Mouse (Mus musculus): Measurements from ENCODE around the gene Gna15. TPM values are rescaled to one million over a fixed set of nuclear protein-coding genes. Genes with fewer than 3 reads are reported as not detected.
A peak's percentile ranks its signal among the peaks of the same experiment; 100 is the strongest.

Gene Gna15
- total and polyA plus RNA-seq, 2 experiments from 2014 or later: 0.63 TPM; not detected in 1

GRCm38 (mm10) chr10:81485479-81486018 is 38.5 kb downstream of the Gna15 start:
- peaks cover 11% of the 10 kb centered on the region for H3K4me1 ChIP-seq (ENCODE audit: control insufficient read depth, insufficient read depth)
- peaks cover 42% of the 10 kb centered on the region for H3K36me3 ChIP-seq (replicated peaks; ENCODE audit: control insufficient read depth, insufficient read depth, low read length)
- no peak for TF ChIP-seq CTCF (IDR thresholded peaks at IDR 0.05; ENCODE audit: low read depth)
- no peak for TF ChIP-seq EP300 (IDR thresholded peaks at IDR 0.05; ENCODE audit: low read depth)
- no peak for DNase-seq (ENCODE audit: low spot score)
- no peak overlapping the region for H3K27ac ChIP-seq (ENCODE audit: low read depth)
- no peak for ATAC-seq (ENCODE audit: insufficient read depth, low read depth)
- no peak overlapping the region for H3K4me3 ChIP-seq (ENCODE audit: low read depth, low read length)
- no peak overlapping the region for H3K9ac ChIP-seq (replicated peaks; ENCODE audit: low read depth, low read length)
- H3K9me3 ChIP-seq (replicated peaks; ENCODE audit: control insufficient read depth, low read length): no peaks in the 10 kb centered on the region
- 47% methylated on average over 7 of the region's 7 CpGs for WGBS
- peaks cover 17% of the 10 kb centered on the region for H3K27me3 ChIP-seq (ENCODE audit: control insufficient read depth, insufficient read depth, low read length)
- no peak overlapping the region for H3K4me2 ChIP-seq (ENCODE audit: low read depth, low read length)

DNA sequence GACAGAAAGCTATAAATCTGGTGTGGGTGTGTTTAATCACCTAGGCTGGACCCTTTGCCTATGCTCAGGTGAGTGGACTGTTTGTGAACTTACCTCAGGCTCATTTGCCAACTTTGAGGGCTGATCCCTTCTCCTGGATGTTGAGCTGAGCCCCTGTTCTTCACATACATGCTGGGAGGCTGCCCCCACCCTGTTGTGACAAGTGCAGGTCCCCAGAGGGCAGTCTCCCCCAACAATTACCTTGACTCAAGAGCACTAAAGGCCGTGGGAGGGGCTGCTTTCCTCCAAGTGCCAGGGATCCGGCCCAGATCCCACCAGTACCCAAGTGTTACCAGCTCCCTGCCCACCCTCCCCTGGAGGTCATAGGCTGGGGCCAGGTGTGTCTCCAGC is 39.0 kb downstream of the Gna15 start:
- DNase-seq (ENCODE audit: low spot score): no peak
- 15% methylated on average over 2 of the region's 2 CpGs for WGBS
- ATAC-seq (ENCODE audit: insufficient read depth, low read depth): no peak
- H3K4me1 ChIP-seq (ENCODE audit: control insufficient read depth, insufficient read depth): peaks cover 11% of the 10 kb centered on the region
- no peak overlapping the region for H3K4me3 ChIP-seq (ENCODE audit: low read depth, low read length)
- no peak overlapping the region for H3K4me2 ChIP-seq (ENCODE audit: low read depth, low read length)
- peaks cover 37% of the 10 kb centered on the region for H3K36me3 ChIP-seq (replicated peaks; ENCODE audit: control insufficient read depth, insufficient read depth, low read length)
- H3K9ac ChIP-seq (replicated peaks; ENCODE audit: low read depth, low read length): no peak overlapping the region
- TF ChIP-seq CTCF (IDR thresholded peaks at IDR 0.05; ENCODE audit: low read depth) (no peak), EP300 (IDR thresholded peaks at IDR 0.05; ENCODE audit: low read depth) (no peak)
- peaks cover 21% of the 10 kb centered on the region for H3K27me3 ChIP-seq (ENCODE audit: control insufficient read depth, insufficient read depth, low read length)
- H3K27ac ChIP-seq (ENCODE audit: low read depth): no peak overlapping the region
- no peaks in the 10 kb centered on the region for H3K9me3 ChIP-seq (replicated peaks; ENCODE audit: control insufficient read depth, low read length)

GRCm38 (mm10) chr10:81484441-81485059 is 39.5 kb downstream of the Gna15 start:
- ATAC-seq (ENCODE audit: insufficient read depth, low read depth) (no peak), DNase-seq (ENCODE audit: low spot score) (no peak)
- H3K27ac ChIP-seq (ENCODE audit: low read depth): no peak overlapping the region
- no peaks in the 10 kb centered on the region for H3K9me3 ChIP-seq (replicated peaks; ENCODE audit: control insufficient read depth, low read length)
- H3K4me1 ChIP-seq (ENCODE audit: control insufficient read depth, insufficient read depth): peaks cover 11% of the 10 kb centered on the region
- WGBS: 61% methylated on average over 6 of the region's 6 CpGs
- H3K4me2 ChIP-seq (ENCODE audit: low read depth, low read length): no peak overlapping the region
- TF ChIP-seq CTCF (IDR thresholded peaks at IDR 0.05; ENCODE audit: low read depth) (no peak), EP300 (IDR thresholded peaks at IDR 0.05; ENCODE audit: low read depth) (no peak)
- no peak overlapping the region for H3K4me3 ChIP-seq (ENCODE audit: low read depth, low read length)
- no peak overlapping the region for H3K9ac ChIP-seq (replicated peaks; ENCODE audit: low read depth, low read length)
- H3K27me3 ChIP-seq (ENCODE audit: control insufficient read depth, insufficient read depth, low read length): peaks cover 24% of the 10 kb centered on the region
- H3K36me3 ChIP-seq (replicated peaks; ENCODE audit: control insufficient read depth, insufficient read depth, low read length): peaks cover 32% of the 10 kb centered on the region

DNA sequence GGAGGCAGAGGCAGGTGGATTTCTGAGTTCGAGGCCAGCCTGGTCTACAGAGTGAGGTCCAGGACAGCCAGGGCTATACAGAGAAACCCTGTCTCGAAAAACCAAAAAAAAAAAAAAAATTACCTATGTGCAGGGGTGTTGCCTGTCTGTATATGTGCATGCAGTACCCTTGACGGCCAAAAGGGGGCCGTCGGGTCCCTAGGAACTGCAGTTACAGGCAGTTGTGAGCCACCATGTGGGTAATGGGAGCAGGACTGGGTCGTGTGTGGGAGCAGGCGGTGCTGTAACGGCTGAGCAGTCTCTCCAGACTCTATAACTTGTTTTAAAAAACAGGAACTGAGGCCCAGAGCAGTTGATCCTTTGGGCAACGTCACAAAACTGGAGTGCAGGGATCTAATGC is 40.0 kb downstream of the Gna15 start:
- Histone ChIP-seq H3K9me3 (replicated peaks; ENCODE audit: control insufficient read depth, low read length) (no peaks in the 10 kb centered on the region), H3K4me2 (ENCODE audit: low read depth, low read length) (no peak overlapping the region), H3K4me1 (ENCODE audit: control insufficient read depth, insufficient read depth) (peaks cover 11% of the 10 kb centered on the region), H3K27me3 (ENCODE audit: control insufficient read depth, insufficient read depth, low read length) (peaks cover 24% of the 10 kb centered on the region), H3K4me3 (ENCODE audit: low read depth, low read length) (no peak overlapping the region), H3K36me3 (replicated peaks; ENCODE audit: control insufficient read depth, insufficient read depth, low read length) (peaks cover 27% of the 10 kb centered on the region), H3K27ac (ENCODE audit: low read depth) (no peak overlapping the region), H3K9ac (replicated peaks; ENCODE audit: low read depth, low read length) (no peak overlapping the region)
- peak; percentile 38 for TF ChIP-seq CTCF (IDR thresholded peaks at IDR 0.05; ENCODE audit: low read depth)
- no peak for TF ChIP-seq EP300 (IDR thresholded peaks at IDR 0.05; ENCODE audit: low read depth)
- WGBS: 18% methylated on average over 9 of the region's 9 CpGs
- DNase-seq (ENCODE audit: low spot score) (no peak), ATAC-seq (ENCODE audit: insufficient read depth, low read depth) (no peak)

DNA sequence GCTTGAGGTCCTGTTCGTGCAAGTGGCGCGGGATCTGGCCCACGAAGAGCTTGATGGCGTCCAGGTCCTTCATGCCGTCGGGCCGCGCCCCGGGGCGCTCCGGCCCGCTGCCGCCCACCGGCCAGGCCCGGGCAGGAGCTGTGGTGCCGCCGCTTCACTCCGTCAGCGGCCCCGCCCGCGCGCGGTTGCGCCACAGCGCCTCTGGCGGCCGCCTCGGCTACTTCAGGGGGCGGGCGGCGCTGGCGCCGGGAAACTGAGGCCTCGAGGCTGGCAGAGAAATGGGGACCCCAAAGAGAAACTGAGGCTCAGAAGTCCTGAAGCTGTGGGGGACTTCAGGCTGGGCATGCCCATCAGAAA is 41.5 kb downstream of the Gna15 start, which contains the start of gene Celf5:
Gene Celf5 (minus strand): TSS at position 177 of the 357 bp plus-strand sequence.
- 1% methylated on average over 32 of the region's 36 CpGs for WGBS
- Histone ChIP-seq H3K4me1 (ENCODE audit: control insufficient read depth, insufficient read depth) (no peaks in the 10 kb centered on the region; the same call in 1 of the 2 replicates), H3K4me2 (ENCODE audit: low read depth, low read length) (peak within 1 kb of the TSS; percentile 68), H3K9ac (replicated peaks; ENCODE audit: low read depth, low read length) (0 out of 2 replicates have a peak within 1 kb of the TSS, but pooled peaks have one; percentile 8), H3K9me3 (replicated peaks; ENCODE audit: control insufficient read depth, low read length) (no peaks in the 10 kb centered on the region), H3K4me3 (ENCODE audit: low read depth, low read length) (peak within 1 kb of the TSS; percentile 39), H3K36me3 (replicated peaks; ENCODE audit: control insufficient read depth, insufficient read depth, low read length) (peaks cover 12% of the 10 kb centered on the region), H3K27ac (ENCODE audit: low read depth) (no peak within 1 kb of the TSS), H3K27me3 (ENCODE audit: control insufficient read depth, insufficient read depth, low read length) (peaks cover 28% of the 10 kb centered on the region)
- TF ChIP-seq CTCF (IDR thresholded peaks at IDR 0.05; ENCODE audit: low read depth) (peak; percentile 49), EP300 (IDR thresholded peaks at IDR 0.05; ENCODE audit: low read depth) (no peak)
- DNase-seq (ENCODE audit: low spot score) (no peak), ATAC-seq (ENCODE audit: insufficient read depth, low read depth) (no peak; the same call in 1 of the 2 replicates)
